Mouse (Mus musculus): ENCODE results near the gene Cadm1.

DNA sequence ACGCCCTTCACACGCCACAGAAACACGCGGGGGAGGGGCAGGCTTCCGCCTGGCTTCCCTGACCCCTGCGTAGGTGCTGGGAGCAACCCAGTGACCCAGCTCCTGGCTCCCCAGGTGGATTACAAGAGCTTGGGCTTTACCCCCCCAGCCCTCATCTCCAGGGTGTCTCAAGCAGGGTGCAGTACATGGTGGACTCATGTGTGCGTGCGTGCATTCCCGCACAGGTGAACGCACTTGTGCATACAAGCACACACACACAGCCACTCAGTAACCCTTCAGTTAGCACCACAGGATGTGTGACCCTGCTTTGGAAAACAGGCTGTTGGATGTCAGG lies 309.7 kb downstream of the Cadm1 start:
- TF ChIP-seq CTCF (IDR thresholded peaks at IDR 0.05; ENCODE audit: control insufficient read depth, insufficient read depth, insufficient replicate concordance, low read depth, low read length) (no peak), POLR2A (IDR thresholded peaks at IDR 0.05; ENCODE audit: control insufficient read depth, low read depth, low read length) (no peak)

Data from testis, adult 2 months (tissue).